Mouse (Mus musculus): Measurements from ENCODE around the gene Fcho2. TPM values are rescaled to one million over a fixed set of nuclear protein-coding genes. Genes with fewer than 3 reads are reported as not detected.

Gene Fcho2
- polyA plus RNA-seq, 1 experiment from 2014 or later = 23.5 TPM

DNA sequence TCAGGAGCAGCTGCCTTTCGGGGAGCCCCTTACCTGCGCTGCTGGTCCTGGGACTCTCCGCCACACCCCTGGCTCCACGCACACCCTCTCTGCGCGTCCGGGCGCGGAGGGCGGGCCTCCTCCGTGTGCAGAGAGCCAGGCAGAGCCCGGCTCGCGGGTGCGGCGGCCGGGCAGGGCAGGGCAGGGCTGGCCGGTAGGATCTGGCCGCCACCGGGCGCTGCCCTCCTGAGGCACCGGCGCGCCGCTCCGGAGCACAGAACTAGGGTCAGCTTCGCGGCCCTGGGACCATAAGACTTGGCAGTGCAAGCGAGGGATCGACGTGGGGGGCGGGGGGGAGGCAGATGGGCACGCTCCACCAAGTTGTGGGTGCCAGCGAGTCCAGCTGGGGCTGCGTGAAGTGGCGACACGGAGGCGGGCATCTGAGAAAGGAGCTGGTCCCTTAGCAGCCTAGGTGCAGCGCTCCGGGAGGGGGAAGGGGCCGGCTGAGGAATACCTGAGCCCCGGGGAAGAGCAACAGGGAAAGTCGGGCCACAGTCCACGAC, 120.4 kb downstream of the Fcho2 start, which contains the start of gene Tmem171:
Gene Tmem171, minus strand, starts transcription at position 62 of the 542 bp plus-strand sequence.
- 0 out of 2 replicates have a peak, but pooled peaks have one; percentile 34 for ATAC-seq (ENCODE audit: low FRiP score)
- DNase-seq (ENCODE audit: low spot score) = no peak
- Histone ChIP-seq H3K36me3 (replicated peaks; ENCODE audit: control insufficient read depth, insufficient read depth) (no peaks in the 10 kb centered on the region), H3K9me3 (ENCODE audit: control insufficient read depth, low read length) (no peaks in the 10 kb centered on the region), H3K27ac (no peak within 1 kb of the TSS), H3K4me1 (replicated peaks; ENCODE audit: control insufficient read depth, insufficient read depth, low read length) (0 out of 2 replicates have a peak, but pooled peaks cover 5% of the 10 kb centered on the region), H3K4me3 (replicated peaks; ENCODE audit: low read length) (peak within 1 kb of the TSS; percentile 27), H3K4me2 (replicated peaks) (peak within 1 kb of the TSS; percentile 67), H3K9ac (peak within 1 kb of the TSS; percentile 46; the same call in 1 of the 2 replicates), H3K27me3 (ENCODE audit: control insufficient read depth, insufficient read depth, low read length) (peaks cover 22% of the 10 kb centered on the region)
- 5% methylated on average over 44 of the region's 44 CpGs for WGBS

DNA sequence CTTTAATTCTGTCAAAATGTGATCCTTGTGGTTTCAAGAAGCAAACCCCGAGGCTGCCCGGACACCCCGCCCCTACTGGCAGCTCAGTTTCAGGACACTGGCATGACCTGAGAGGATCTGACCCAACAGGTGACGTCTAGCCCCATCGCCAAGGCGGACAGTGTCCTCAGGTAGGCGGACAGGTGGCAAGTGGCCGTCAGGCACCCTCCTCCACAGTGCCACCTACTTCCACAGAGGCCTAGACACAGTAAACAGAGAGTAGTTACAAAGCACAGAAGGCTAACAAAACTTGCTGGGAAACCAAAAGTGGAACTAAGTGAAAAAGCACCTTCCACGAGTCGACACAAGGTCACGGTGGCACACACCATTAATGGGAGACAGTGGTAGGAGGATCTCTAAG, 121.9 kb downstream of the Fcho2 start:
- no peaks in the 10 kb centered on the region for H3K36me3 ChIP-seq (replicated peaks; ENCODE audit: control insufficient read depth, insufficient read depth)
- no peak overlapping the region for H3K4me2 ChIP-seq (replicated peaks)
- DNase-seq (ENCODE audit: low spot score) (no peak), ATAC-seq (ENCODE audit: low FRiP score) (no peak)
- H3K27ac ChIP-seq = no peak overlapping the region
- WGBS = 93% methylated on average over 11 of the region's 11 CpGs
- no peak overlapping the region for H3K9ac ChIP-seq
- no peak overlapping the region for H3K4me3 ChIP-seq (replicated peaks; ENCODE audit: low read length)
- H3K9me3 ChIP-seq (ENCODE audit: control insufficient read depth, low read length) = no peaks in the 10 kb centered on the region
- peaks cover 22% of the 10 kb centered on the region for H3K27me3 ChIP-seq (ENCODE audit: control insufficient read depth, insufficient read depth, low read length)
- 0 out of 2 replicates have a peak, but pooled peaks cover 5% of the 10 kb centered on the region for H3K4me1 ChIP-seq (replicated peaks; ENCODE audit: control insufficient read depth, insufficient read depth, low read length)

DNA sequence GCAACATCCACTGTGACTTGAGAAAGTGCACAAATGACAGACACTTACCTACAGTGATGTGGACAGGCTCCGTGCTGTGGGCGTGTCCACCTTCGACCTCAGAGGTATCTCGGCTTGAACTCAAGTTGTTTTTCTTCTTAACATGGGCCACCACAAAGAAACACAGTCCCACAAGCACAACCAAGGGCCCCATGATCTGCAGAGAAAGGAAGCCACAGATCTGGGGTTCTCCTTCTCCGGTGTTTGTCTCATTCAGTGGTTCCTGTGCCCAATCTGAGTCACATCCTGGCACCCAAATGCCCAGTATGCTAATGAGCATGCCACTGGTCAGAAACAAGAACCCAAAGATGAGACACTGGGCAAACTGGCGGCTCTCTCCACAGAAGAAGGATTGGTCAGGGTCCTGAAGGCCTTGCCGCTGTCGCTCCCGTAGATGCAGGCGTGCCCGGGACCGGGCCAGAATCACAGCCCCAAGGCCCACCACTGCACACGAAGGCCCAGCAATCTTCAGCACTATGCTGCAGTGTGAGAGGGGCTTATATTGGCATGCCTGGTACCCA, 123.2 kb downstream of the Fcho2 start:
- H3K4me3 ChIP-seq (replicated peaks; ENCODE audit: low read length) = no peak overlapping the region
- H3K9me3 ChIP-seq (ENCODE audit: control insufficient read depth, low read length) = no peaks in the 10 kb centered on the region
- H3K27me3 ChIP-seq (ENCODE audit: control insufficient read depth, insufficient read depth, low read length) = peaks cover 22% of the 10 kb centered on the region
- 90% methylated on average over 13 of the region's 13 CpGs for WGBS
- no peak overlapping the region for H3K9ac ChIP-seq
- H3K36me3 ChIP-seq (replicated peaks; ENCODE audit: control insufficient read depth, insufficient read depth) = no peaks in the 10 kb centered on the region
- ATAC-seq (ENCODE audit: low FRiP score) = no peak
- peaks cover 12% of the 10 kb centered on the region for H3K4me1 ChIP-seq (replicated peaks; ENCODE audit: control insufficient read depth, insufficient read depth, low read length)
- H3K27ac ChIP-seq = no peak overlapping the region
- no peak overlapping the region for H3K4me2 ChIP-seq (replicated peaks)
- DNase-seq (ENCODE audit: low spot score) = no peak

GRCm38 (mm10) chr13:98690886-98691285, 124.4 kb downstream of the Fcho2 start:
- Histone ChIP-seq H3K9me3 (ENCODE audit: control insufficient read depth, low read length) (no peaks in the 10 kb centered on the region), H3K27ac (no peak overlapping the region), H3K36me3 (replicated peaks; ENCODE audit: control insufficient read depth, insufficient read depth) (no peaks in the 10 kb centered on the region), H3K9ac (no peak overlapping the region), H3K4me3 (replicated peaks; ENCODE audit: low read length) (no peak overlapping the region), H3K27me3 (ENCODE audit: control insufficient read depth, insufficient read depth, low read length) (peaks cover 20% of the 10 kb centered on the region), H3K4me2 (replicated peaks) (no peak overlapping the region), H3K4me1 (replicated peaks; ENCODE audit: control insufficient read depth, insufficient read depth, low read length) (peaks cover 12% of the 10 kb centered on the region)
- no peak for DNase-seq (ENCODE audit: low spot score)
- ATAC-seq (ENCODE audit: low FRiP score) = no peak
- 90% methylated on average over 11 of the region's 11 CpGs for WGBS

GRCm38 (mm10) chr13:98689605-98690290, 125.5 kb downstream of the Fcho2 start:
- no peak overlapping the region for H3K4me3 ChIP-seq (replicated peaks; ENCODE audit: low read length)
- H3K9ac ChIP-seq = no peak overlapping the region
- H3K36me3 ChIP-seq (replicated peaks; ENCODE audit: control insufficient read depth, insufficient read depth) = no peaks in the 10 kb centered on the region
- peaks cover 10% of the 10 kb centered on the region for H3K27me3 ChIP-seq (ENCODE audit: control insufficient read depth, insufficient read depth, low read length)
- H3K27ac ChIP-seq = no peak overlapping the region
- no peak overlapping the region for H3K4me2 ChIP-seq (replicated peaks)
- peaks cover 7% of the 10 kb centered on the region for H3K4me1 ChIP-seq (replicated peaks; ENCODE audit: control insufficient read depth, insufficient read depth, low read length)
- no peaks in the 10 kb centered on the region for H3K9me3 ChIP-seq (ENCODE audit: control insufficient read depth, low read length)
- 69% methylated on average over 11 of the region's 11 CpGs for WGBS
- no peak for DNase-seq (ENCODE audit: low spot score)
- ATAC-seq (ENCODE audit: low FRiP score) = no peak

DNA sequence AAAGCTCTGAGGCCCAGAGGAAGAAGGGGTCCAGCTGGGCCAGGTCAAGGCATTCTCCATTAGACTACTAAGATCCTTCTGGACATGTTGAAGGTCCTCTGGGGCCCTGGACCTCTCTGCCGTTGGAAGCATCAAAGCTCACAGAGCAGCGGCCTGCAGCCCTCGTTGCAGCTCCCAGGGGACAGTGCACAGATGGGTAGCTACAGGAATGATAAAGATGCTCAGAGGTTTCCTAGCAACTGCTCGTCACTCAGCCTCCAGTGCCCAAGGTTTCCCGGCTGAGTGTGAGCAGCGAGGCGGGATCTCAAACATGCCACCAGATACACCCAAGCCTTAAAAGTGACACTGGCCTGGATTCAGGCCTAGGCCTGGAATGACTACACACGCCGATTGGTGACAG, 127.3 kb downstream of the Fcho2 start:
- 34% methylated on average over 9 of the region's 9 CpGs for WGBS
- Histone ChIP-seq H3K27ac (no peak overlapping the region), H3K4me2 (replicated peaks) (no peak overlapping the region), H3K4me3 (replicated peaks; ENCODE audit: low read length) (no peak overlapping the region), H3K27me3 (ENCODE audit: control insufficient read depth, insufficient read depth, low read length) (no peaks in the 10 kb centered on the region), H3K36me3 (replicated peaks; ENCODE audit: control insufficient read depth, insufficient read depth) (no peaks in the 10 kb centered on the region), H3K4me1 (replicated peaks; ENCODE audit: control insufficient read depth, insufficient read depth, low read length) (peaks cover 7% of the 10 kb centered on the region), H3K9me3 (ENCODE audit: control insufficient read depth, low read length) (no peaks in the 10 kb centered on the region), H3K9ac (no peak overlapping the region)
- DNase-seq (ENCODE audit: low spot score) (peak; percentile 31), ATAC-seq (ENCODE audit: low FRiP score) (peak; percentile 57; the same call in 1 of the 2 replicates)

DNA sequence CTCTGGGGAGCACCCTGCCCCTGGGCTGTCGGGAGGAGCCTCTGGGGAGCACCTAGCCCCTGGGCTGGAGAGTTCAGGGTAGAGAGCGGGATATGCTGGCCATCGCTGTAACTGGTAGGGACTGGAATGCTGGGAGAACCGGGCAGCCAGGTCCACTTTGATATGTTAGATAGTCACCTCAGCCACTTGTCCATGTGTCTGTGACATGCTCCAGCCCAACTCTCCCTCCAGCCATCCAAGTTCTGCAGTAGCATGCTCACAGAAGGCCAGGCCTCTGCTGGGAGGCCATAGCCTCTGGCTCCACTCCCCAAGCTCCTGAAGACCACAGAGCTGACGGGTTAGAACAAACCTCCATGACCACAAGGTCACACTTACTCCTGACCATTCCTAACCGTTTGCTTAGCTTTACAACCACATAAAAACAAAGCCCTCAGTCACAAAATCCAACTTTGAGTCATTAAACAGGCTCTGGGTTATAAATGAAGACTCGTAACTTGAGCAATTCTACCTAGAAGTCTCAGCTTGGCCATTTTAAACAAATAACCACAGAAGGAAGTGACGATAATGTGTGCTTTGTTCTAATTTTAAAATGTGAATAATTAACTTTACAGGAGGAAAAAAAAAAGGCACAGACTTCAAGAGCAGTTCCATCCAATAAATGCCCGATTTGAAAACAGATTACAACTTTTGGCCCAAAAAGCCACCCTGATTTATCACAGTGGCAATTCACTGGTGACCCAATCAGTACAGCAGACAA, 130.9 kb downstream of the Fcho2 start:
- no peak for DNase-seq (ENCODE audit: low spot score)
- Histone ChIP-seq H3K36me3 (replicated peaks; ENCODE audit: control insufficient read depth, insufficient read depth) (no peaks in the 10 kb centered on the region), H3K4me1 (replicated peaks; ENCODE audit: control insufficient read depth, insufficient read depth, low read length) (peaks cover 7% of the 10 kb centered on the region), H3K9ac (no peak overlapping the region), H3K4me3 (replicated peaks; ENCODE audit: low read length) (no peak overlapping the region), H3K9me3 (ENCODE audit: control insufficient read depth, low read length) (no peaks in the 10 kb centered on the region), H3K27ac (no peak overlapping the region), H3K27me3 (ENCODE audit: control insufficient read depth, insufficient read depth, low read length) (no peaks in the 10 kb centered on the region), H3K4me2 (replicated peaks) (no peak overlapping the region)
- WGBS = 83% methylated on average over 8 of the region's 9 CpGs
- ATAC-seq (ENCODE audit: low FRiP score) = no peak

- WGBS = 85% methylated on average over 2 of the region's 2 CpGs
- H3K4me1 ChIP-seq (replicated peaks; ENCODE audit: control insufficient read depth, insufficient read depth, low read length) = peaks cover 7% of the 10 kb centered on the region
- H3K9ac ChIP-seq = no peak overlapping the region
- no peaks in the 10 kb centered on the region for H3K27me3 ChIP-seq (ENCODE audit: control insufficient read depth, insufficient read depth, low read length)
- H3K36me3 ChIP-seq (replicated peaks; ENCODE audit: control insufficient read depth, insufficient read depth) = no peaks in the 10 kb centered on the region
- DNase-seq (ENCODE audit: low spot score) (no peak), ATAC-seq (ENCODE audit: low FRiP score) (no peak)
- H3K9me3 ChIP-seq (ENCODE audit: control insufficient read depth, low read length) = no peaks in the 10 kb centered on the region
- H3K4me2 ChIP-seq (replicated peaks) = no peak overlapping the region
- no peak overlapping the region for H3K4me3 ChIP-seq (replicated peaks; ENCODE audit: low read length)
- no peak overlapping the region for H3K27ac ChIP-seq
These were observed 131.8 kb downstream of the Fcho2 start for GRCm38 (mm10) chr13:98683412-98683811.

DNA sequence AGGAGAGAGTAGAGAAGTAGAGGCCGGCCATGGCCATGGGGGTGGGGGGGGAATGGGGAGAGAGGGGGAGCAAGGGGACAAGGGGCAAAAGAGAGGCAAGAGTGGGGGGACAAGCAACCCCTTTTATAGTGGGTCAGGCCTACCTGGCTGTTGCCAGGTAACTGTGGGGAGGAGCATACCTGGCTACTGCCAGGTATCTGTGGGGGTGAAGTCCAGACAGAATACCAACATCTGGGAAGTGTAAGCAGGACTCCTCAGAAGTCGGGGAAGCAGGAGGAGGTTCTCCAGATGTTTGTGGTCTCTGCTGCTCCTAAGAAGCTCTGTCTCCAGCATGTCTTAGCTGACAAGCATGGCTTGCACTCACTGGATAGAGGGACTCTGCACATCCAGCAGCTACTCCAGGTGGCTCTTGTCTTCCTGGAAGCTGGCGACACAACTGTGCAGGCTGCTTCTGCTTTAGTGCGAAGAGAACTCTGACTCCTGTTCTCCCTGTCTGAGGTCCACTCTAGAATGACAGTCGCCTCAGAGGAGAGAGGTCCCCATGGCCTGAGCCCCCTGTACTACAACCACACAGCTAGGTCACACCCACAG, 134.7 kb downstream of the Fcho2 start:
- no peak overlapping the region for H3K4me3 ChIP-seq (replicated peaks; ENCODE audit: low read length)
- H3K4me1 ChIP-seq (replicated peaks; ENCODE audit: control insufficient read depth, insufficient read depth, low read length) = no peaks in the 10 kb centered on the region
- WGBS = 96% methylated on average over 5 of the region's 5 CpGs
- no peak overlapping the region for H3K4me2 ChIP-seq (replicated peaks)
- no peak overlapping the region for H3K9ac ChIP-seq
- no peak for DNase-seq (ENCODE audit: low spot score)
- no peaks in the 10 kb centered on the region for H3K9me3 ChIP-seq (ENCODE audit: control insufficient read depth, low read length)
- ATAC-seq (ENCODE audit: low FRiP score) = no peak
- no peaks in the 10 kb centered on the region for H3K36me3 ChIP-seq (replicated peaks; ENCODE audit: control insufficient read depth, insufficient read depth)
- H3K27ac ChIP-seq = no peak overlapping the region
- no peaks in the 10 kb centered on the region for H3K27me3 ChIP-seq (ENCODE audit: control insufficient read depth, insufficient read depth, low read length)

Data from hindbrain, embryonic 14.5 days (tissue).